Mouse (Mus musculus): Measurements from ENCODE around the gene Iqcj. TPM values are rescaled to one million over a fixed set of nuclear protein-coding genes. Genes with fewer than 3 reads are reported as not detected.

The Iqcj gene
- polyA plus RNA-seq, 1 experiment: not detected

- H3K27me3 ChIP-seq (ENCODE audit: control insufficient read depth, insufficient read depth, low read length): no peaks in the 10 kb centered on the region
- H3K36me3 ChIP-seq (ENCODE audit: control insufficient read depth, insufficient read depth, low read length): no peaks in the 10 kb centered on the region
- no peak overlapping the region for H3K4me3 ChIP-seq (ENCODE audit: low read depth, low read length)
- no peaks in the 10 kb centered on the region for H3K4me1 ChIP-seq (ENCODE audit: control insufficient read depth, insufficient read depth, insufficient read length, low read length)
- TF ChIP-seq POLR2A (IDR thresholded peaks at IDR 0.05; ENCODE audit: low read depth, low read length) (no peak), CTCF (IDR thresholded peaks at IDR 0.05; ENCODE audit: extremely low read depth, insufficient read length, insufficient replicate concordance, low read depth, low read length) (no peak)
- no peak overlapping the region for H3K27ac ChIP-seq (ENCODE audit: insufficient read depth, low read depth, low read length)
- WGBS: 56% methylated on average over 5 of the region's 5 CpGs
Observed at GRCm38 (mm10) chr3:67952517-67952940, 60.5 kb downstream of the Iqcj start.

DNA sequence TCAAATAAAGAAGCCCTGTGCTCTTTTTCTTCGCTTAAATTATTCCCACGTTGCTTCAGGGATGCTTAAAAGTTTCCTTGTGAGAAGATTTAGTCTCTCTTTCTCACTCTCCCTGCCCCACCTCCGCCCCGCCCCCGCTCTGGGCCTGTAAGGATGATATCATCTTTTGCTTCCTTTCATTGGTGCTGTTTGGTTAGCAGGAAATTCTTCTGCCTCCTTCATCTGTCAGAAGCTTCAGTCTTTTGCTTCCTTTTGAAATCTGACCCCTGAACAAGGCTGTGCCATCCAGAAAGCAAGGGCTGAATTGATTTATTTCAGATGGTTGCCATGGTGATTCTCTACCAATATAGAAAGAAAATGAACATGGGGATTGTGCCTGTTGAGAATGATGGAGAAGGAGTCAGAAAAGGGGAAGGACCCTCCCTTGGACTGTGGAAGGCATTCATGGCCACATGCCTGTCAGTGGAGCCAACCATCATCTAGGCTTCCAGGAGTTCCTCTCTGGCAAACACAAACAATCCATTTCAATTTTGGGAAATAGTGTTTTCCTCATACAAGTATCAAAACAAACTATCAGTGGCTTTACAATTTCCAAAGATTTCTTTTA is 62.5 kb downstream of the Iqcj start:
- H3K27me3 ChIP-seq (ENCODE audit: control insufficient read depth, insufficient read depth, low read length): no peaks in the 10 kb centered on the region
- no peaks in the 10 kb centered on the region for H3K4me1 ChIP-seq (ENCODE audit: control insufficient read depth, insufficient read depth, insufficient read length, low read length)
- WGBS: 45% methylated on average over 5 of the region's 5 CpGs
- no peaks in the 10 kb centered on the region for H3K36me3 ChIP-seq (ENCODE audit: control insufficient read depth, insufficient read depth, low read length)
- TF ChIP-seq CTCF (IDR thresholded peaks at IDR 0.05; ENCODE audit: extremely low read depth, insufficient read length, insufficient replicate concordance, low read depth, low read length) (no peak), POLR2A (IDR thresholded peaks at IDR 0.05; ENCODE audit: low read depth, low read length) (no peak)
- no peak overlapping the region for H3K4me3 ChIP-seq (ENCODE audit: low read depth, low read length)
- no peak overlapping the region for H3K27ac ChIP-seq (ENCODE audit: insufficient read depth, low read depth, low read length)

GRCm38 (mm10) chr3:67959672-67960071 is 67.7 kb downstream of the Iqcj start:
- TF ChIP-seq CTCF (IDR thresholded peaks at IDR 0.05; ENCODE audit: extremely low read depth, insufficient read length, insufficient replicate concordance, low read depth, low read length): no peak
- no peak for TF ChIP-seq POLR2A (IDR thresholded peaks at IDR 0.05; ENCODE audit: low read depth, low read length)
- 51% methylated on average over 7 of the region's 7 CpGs for WGBS
- no peak overlapping the region for H3K27ac ChIP-seq (ENCODE audit: insufficient read depth, low read depth, low read length)
- H3K27me3 ChIP-seq (ENCODE audit: control insufficient read depth, insufficient read depth, low read length): no peaks in the 10 kb centered on the region
- no peak overlapping the region for H3K4me3 ChIP-seq (ENCODE audit: low read depth, low read length)
- no peaks in the 10 kb centered on the region for H3K4me1 ChIP-seq (ENCODE audit: control insufficient read depth, insufficient read depth, insufficient read length, low read length)
- H3K36me3 ChIP-seq (ENCODE audit: control insufficient read depth, insufficient read depth, low read length): no peaks in the 10 kb centered on the region

DNA sequence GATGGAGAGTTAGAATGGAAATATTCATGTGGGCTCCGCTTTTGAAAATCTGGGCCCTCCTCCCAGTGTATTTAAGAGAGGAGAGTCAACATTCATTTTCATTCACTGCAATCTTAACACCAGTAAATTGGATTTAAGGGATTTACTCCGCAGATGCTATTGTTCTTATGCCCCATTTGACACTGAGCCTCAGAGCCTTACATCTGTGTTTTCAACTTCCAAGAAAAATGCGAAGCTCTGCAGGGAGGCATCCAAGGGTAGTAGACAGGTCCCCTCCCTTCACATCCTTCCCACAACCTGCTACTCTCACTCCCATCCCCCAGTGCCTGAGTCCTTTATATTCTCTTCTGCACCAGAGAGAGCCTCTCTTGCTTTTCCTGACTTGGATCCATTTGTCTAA is 68.1 kb downstream of the Iqcj start:
- 59% methylated on average over 3 of the region's 3 CpGs for WGBS
- Histone ChIP-seq H3K36me3 (ENCODE audit: control insufficient read depth, insufficient read depth, low read length) (no peaks in the 10 kb centered on the region), H3K4me3 (ENCODE audit: low read depth, low read length) (no peak overlapping the region), H3K4me1 (ENCODE audit: control insufficient read depth, insufficient read depth, insufficient read length, low read length) (no peaks in the 10 kb centered on the region), H3K27me3 (ENCODE audit: control insufficient read depth, insufficient read depth, low read length) (no peaks in the 10 kb centered on the region), H3K27ac (ENCODE audit: insufficient read depth, low read depth, low read length) (no peak overlapping the region)
- TF ChIP-seq POLR2A (IDR thresholded peaks at IDR 0.05; ENCODE audit: low read depth, low read length) (no peak), CTCF (IDR thresholded peaks at IDR 0.05; ENCODE audit: extremely low read depth, insufficient read length, insufficient replicate concordance, low read depth, low read length) (no peak)

- H3K4me1 ChIP-seq (ENCODE audit: control insufficient read depth, insufficient read depth, insufficient read length, low read length): no peaks in the 10 kb centered on the region
Observed at GRCm38 (mm10) chr3:67960727-67961126, 68.7 kb downstream of the Iqcj start.

GRCm38 (mm10) chr3:67961934-67962639 is 70.1 kb downstream of the Iqcj start:
- H3K27me3 ChIP-seq (ENCODE audit: control insufficient read depth, insufficient read depth, low read length): no peaks in the 10 kb centered on the region
- no peak overlapping the region for H3K27ac ChIP-seq (ENCODE audit: insufficient read depth, low read depth, low read length)
- H3K4me1 ChIP-seq (ENCODE audit: control insufficient read depth, insufficient read depth, insufficient read length, low read length): no peaks in the 10 kb centered on the region
- WGBS: 81% methylated on average over 6 of the region's 6 CpGs
- TF ChIP-seq CTCF (IDR thresholded peaks at IDR 0.05; ENCODE audit: extremely low read depth, insufficient read length, insufficient replicate concordance, low read depth, low read length) (no peak), POLR2A (IDR thresholded peaks at IDR 0.05; ENCODE audit: low read depth, low read length) (no peak)
- H3K4me3 ChIP-seq (ENCODE audit: low read depth, low read length): no peak overlapping the region
- no peaks in the 10 kb centered on the region for H3K36me3 ChIP-seq (ENCODE audit: control insufficient read depth, insufficient read depth, low read length)

More at GRCm38 (mm10) chr3:67960727-67961126, 68.7 kb downstream of the Iqcj start:
- H3K27ac ChIP-seq (ENCODE audit: insufficient read depth, low read depth, low read length): no peak overlapping the region
- TF ChIP-seq CTCF (IDR thresholded peaks at IDR 0.05; ENCODE audit: extremely low read depth, insufficient read length, insufficient replicate concordance, low read depth, low read length) (no peak), POLR2A (IDR thresholded peaks at IDR 0.05; ENCODE audit: low read depth, low read length) (no peak)
- H3K27me3 ChIP-seq (ENCODE audit: control insufficient read depth, insufficient read depth, low read length): no peaks in the 10 kb centered on the region
- no peak overlapping the region for H3K4me3 ChIP-seq (ENCODE audit: low read depth, low read length)
- no peaks in the 10 kb centered on the region for H3K36me3 ChIP-seq (ENCODE audit: control insufficient read depth, insufficient read depth, low read length)

- H3K4me1 ChIP-seq (ENCODE audit: control insufficient read depth, insufficient read depth, insufficient read length, low read length): no peaks in the 10 kb centered on the region
- 86% methylated on average over 2 of the region's 2 CpGs for WGBS
- TF ChIP-seq CTCF (IDR thresholded peaks at IDR 0.05; ENCODE audit: extremely low read depth, insufficient read length, insufficient replicate concordance, low read depth, low read length) (no peak), POLR2A (IDR thresholded peaks at IDR 0.05; ENCODE audit: low read depth, low read length) (no peak)
- no peak overlapping the region for H3K27ac ChIP-seq (ENCODE audit: insufficient read depth, low read depth, low read length)
- H3K27me3 ChIP-seq (ENCODE audit: control insufficient read depth, insufficient read depth, low read length): no peaks in the 10 kb centered on the region
- H3K4me3 ChIP-seq (ENCODE audit: low read depth, low read length): no peak overlapping the region
- H3K36me3 ChIP-seq (ENCODE audit: control insufficient read depth, insufficient read depth, low read length): no peaks in the 10 kb centered on the region
Observed at GRCm38 (mm10) chr3:67974340-67974998, 82.4 kb downstream of the Iqcj start.
